Mouse (Mus musculus) G1E (cell line): Measurements from ENCODE around the gene Wdr24. TPM values are rescaled to one million over a fixed set of nuclear protein-coding genes. Genes with fewer than 3 reads are reported as not detected.

Source experiments
- ATAC-seq: 2 replicates; pipeline ENCODE4 v1.8.0; 2016; ENCODE audit warnings: mild to moderate bottlenecking; ENCODE audit not compliant: insufficient number of reproducible peaks, poor library complexity, low FRiP score, severe bottlenecking; ENCODE audit errors: extremely low read depth
- DNase-seq: peaks from one replicate; pipeline ENCODE4 v3.0.0; 2012; ENCODE audit warnings: low spot score
- H3K27me3 ChIP-seq: 2 replicates; pipeline ENCODE4 v1.6.1; 2012; ENCODE audit warnings: mild to moderate bottlenecking, low read length, inconsistent platforms; ENCODE audit not compliant: insufficient read depth
- H3K36me3 ChIP-seq: replicated peaks from 2 replicates; pipeline ENCODE3; 2012; ENCODE audit warnings: mild to moderate bottlenecking, inconsistent platforms
- H3K4me1 ChIP-seq: 2 replicates; pipeline ENCODE4 v1.6.1; 2012; ENCODE audit warnings: low read depth, low read length, inconsistent platforms, mixed read lengths; ENCODE audit not compliant: insufficient read depth
- H3K4me3 ChIP-seq: 2 replicates; pipeline ENCODE4 v1.5.1; 2012; ENCODE audit warnings: low read depth, mild to moderate bottlenecking, inconsistent platforms, low read length, moderate library complexity, mixed read lengths
- H3K9me3 ChIP-seq: replicated peaks from 2 replicates; pipeline ENCODE4 v1.6.1; 2012; ENCODE audit warnings: inconsistent platforms
- CTCF ChIP-seq: IDR thresholded peaks from 2 replicates; pipeline ENCODE4 v1.5.1; 2012; ENCODE audit warnings: low read depth, low read length, inconsistent platforms, mixed read lengths
- GATA1 ChIP-seq: IDR thresholded peaks from 2 replicates; pipeline ENCODE4 v1.6.1; 2012; ENCODE audit warnings: borderline replicate concordance, low read length, inconsistent platforms, mixed read lengths
- GATA2 ChIP-seq: IDR thresholded peaks from 2 replicates; pipeline ENCODE4 v1.6.1; 2012; ENCODE audit warnings: low read depth, low read length, inconsistent platforms, borderline replicate concordance
- POLR2AphosphoS5 ChIP-seq: IDR thresholded peaks from 2 replicates; pipeline ENCODE4 v1.6.1; 2012; ENCODE audit warnings: low read depth, low read length, inconsistent platforms; ENCODE audit not compliant: insufficient replicate concordance
- TAL1 ChIP-seq: conservative IDR thresholded peaks from 2 replicates; pipeline ENCODE4 v1.6.1; 2012; ENCODE audit warnings: low read depth, low read length, inconsistent platforms, mixed read lengths
- polyA plus RNA-seq: library from polyadenylated mRNA; stranded (reverse); fragments of >175 nt; gene quantifications from 2 replicates; pipeline ENCODE4 v1.2.3, GENCODE M21; 2012
- total RNA-seq, 2 experiments: library from RNA; stranded (forward) in 1 of 2; stranded (reverse) in 1 of 2; fragments of 200-1000 nt in 1 of 2; fragments of >200 nt in 1 of 2; fragmentation: Nextera tagmentation in 1 of 2; gene quantifications; 2 replicates each; pipeline ENCODE4 v1.2.3; 2014 to 2017

Wdr24 gene
- total and polyA plus RNA-seq, 3 experiments: 8.6 to 23.5 (median 13.8) TPM

GRCm38 (mm10) chr17:25875171-25876136 is 52.0 kb downstream of the Wdr24 start:
- Histone ChIP-seq H3K27me3 (no peaks in the 10 kb centered on the region; the same call in 1 of the 2 replicates), H3K4me1 (peaks cover 36% of the 10 kb centered on the region), H3K9me3 (no peaks in the 10 kb centered on the region), H3K4me3 (peak overlapping the region; percentile 93), H3K36me3 (peaks cover 40% of the 10 kb centered on the region)
- DNase-seq: peak; percentile 88
- peak; percentile 51 for ATAC-seq
- TF ChIP-seq GATA2 (no peak), POLR2AphosphoS5 (no peak), CTCF (no peak)

- H3K4me3 ChIP-seq: peak overlapping the region; percentile 93; the same call in 1 of the 2 replicates
- H3K4me1 ChIP-seq: peaks cover 36% of the 10 kb centered on the region
- H3K9me3 ChIP-seq: no peaks in the 10 kb centered on the region
- no peaks in the 10 kb centered on the region; the same call in 1 of the 2 replicates for H3K27me3 ChIP-seq
- H3K36me3 ChIP-seq: peaks cover 50% of the 10 kb centered on the region
- ATAC-seq: no peak
- TF ChIP-seq GATA2: no peak
- TF ChIP-seq TAL1: no peak
- no peak for TF ChIP-seq GATA1
- no peak for TF ChIP-seq CTCF
- no peak for TF ChIP-seq POLR2AphosphoS5
- no peak for DNase-seq
Measured at GRCm38 (mm10) chr17:25876347-25876915, 53.0 kb downstream of the Wdr24 start.

- H3K27me3 ChIP-seq: no peaks in the 10 kb centered on the region; the same call in 1 of the 2 replicates
- no peaks in the 10 kb centered on the region for H3K9me3 ChIP-seq
- no peak overlapping the region for H3K4me3 ChIP-seq
- ATAC-seq (no peak), DNase-seq (no peak)
- TF ChIP-seq CTCF (no peak), GATA2 (no peak), TAL1 (no peak), GATA1 (no peak), POLR2AphosphoS5 (no peak)
- H3K4me1 ChIP-seq: peaks cover 36% of the 10 kb centered on the region
- peaks cover 56% of the 10 kb centered on the region for H3K36me3 ChIP-seq
Measured at GRCm38 (mm10) chr17:25877025-25877424, 53.6 kb downstream of the Wdr24 start.

- Histone ChIP-seq H3K27me3 (no peaks in the 10 kb centered on the region; the same call in 1 of the 2 replicates), H3K4me3 (0 out of 2 replicates have a peak overlapping the region, but pooled peaks have one; percentile 16), H3K36me3 (peaks cover 65% of the 10 kb centered on the region), H3K4me1 (peaks cover 36% of the 10 kb centered on the region), H3K9me3 (no peaks in the 10 kb centered on the region)
- TF ChIP-seq CTCF (no peak; the same call in 1 of the 2 replicates), POLR2AphosphoS5 (no peak)
- no peak for ATAC-seq
- DNase-seq: no peak
Measured at GRCm38 (mm10) chr17:25877741-25878610, 54.5 kb downstream of the Wdr24 start.

Other genes starting within 250 kb of the Wdr24 start
Only the 20 nearest of the 28 such genes appear.
- 7.5 and 7.8 TPM in 2 replicates for gene Rpusd1, start 96.0 kb upstream of the Wdr24 start, total RNA-seq (2014; fragmentation: Nextera tagmentation)
- gene Rpusd1, start 96.0 kb upstream of the Wdr24 start, total RNA-seq (2017): 3.6 and 4.2 TPM in 2 replicates
- 28.2 and 30.1 TPM in 2 replicates for gene Rpusd1, start 96.0 kb upstream of the Wdr24 start, polyA plus RNA-seq
- not detected in 2 replicates for gene Mslnl, start 87.6 kb upstream of the Wdr24 start, total RNA-seq (2014; fragmentation: Nextera tagmentation)
- gene Mslnl, start 87.6 kb upstream of the Wdr24 start, total RNA-seq (2017): not detected in 2 replicates
- gene Mslnl, start 87.6 kb upstream of the Wdr24 start, polyA plus RNA-seq: not detected in 2 replicates
- gene Msln, start 69.2 kb upstream of the Wdr24 start, total RNA-seq (2014; fragmentation: Nextera tagmentation): not detected in 2 replicates
- gene Msln, start 69.2 kb upstream of the Wdr24 start, total RNA-seq (2017): 0.55 TPM in 1 of 2 replicates, not detected in the other
- not detected in 2 replicates for gene Msln, start 69.2 kb upstream of the Wdr24 start, polyA plus RNA-seq
- 11.7 and 22.3 TPM in 2 replicates for gene Narfl, start 49.9 kb upstream of the Wdr24 start, total RNA-seq (2014; fragmentation: Nextera tagmentation)
- 28.4 and 29.2 TPM in 2 replicates for gene Narfl, start 49.9 kb upstream of the Wdr24 start, total RNA-seq (2017)
- 17.6 and 18.8 TPM in 2 replicates for gene Narfl, start 49.9 kb upstream of the Wdr24 start, polyA plus RNA-seq
- 7.0 and 11.7 TPM in 2 replicates for gene Haghl, start 38.0 kb upstream of the Wdr24 start, total RNA-seq (2014; fragmentation: Nextera tagmentation)
- 15.5 and 17.1 TPM in 2 replicates for gene Haghl, start 38.0 kb upstream of the Wdr24 start, total RNA-seq (2017)
- gene Haghl, start 38.0 kb upstream of the Wdr24 start, polyA plus RNA-seq: 15.4 and 17.1 TPM in 2 replicates
- gene Ccdc78, start 37.0 kb upstream of the Wdr24 start, total RNA-seq (2014; fragmentation: Nextera tagmentation): not detected in 2 replicates
- gene Ccdc78, start 37.0 kb upstream of the Wdr24 start, total RNA-seq (2017): 0.06 and 0.22 TPM in 2 replicates
- 0.05 TPM in 1 of 2 replicates, not detected in the other for gene Ccdc78, start 37.0 kb upstream of the Wdr24 start, polyA plus RNA-seq
- 24.1 and 24.8 TPM in 2 replicates for gene Fam173a, start 30.7 kb upstream of the Wdr24 start, total RNA-seq (2014; fragmentation: Nextera tagmentation)
- 45.1 and 50.5 TPM in 2 replicates for gene Fam173a, start 30.7 kb upstream of the Wdr24 start, total RNA-seq (2017)
- gene Fam173a, start 30.7 kb upstream of the Wdr24 start, polyA plus RNA-seq: 16.1 and 20.5 TPM in 2 replicates
- gene AC134908.4, start 28.0 kb upstream of the Wdr24 start, total RNA-seq (2014; fragmentation: Nextera tagmentation): not detected in 2 replicates
- gene AC134908.4, start 28.0 kb upstream of the Wdr24 start, total RNA-seq (2017): not detected in 2 replicates
- not detected in 2 replicates for gene AC134908.4, start 28.0 kb upstream of the Wdr24 start, polyA plus RNA-seq
- 15.3 and 19.7 TPM in 2 replicates for gene Metrn, start 26.5 kb upstream of the Wdr24 start, total RNA-seq (2014; fragmentation: Nextera tagmentation)
- 22.3 and 36.9 TPM in 2 replicates for gene Metrn, start 26.5 kb upstream of the Wdr24 start, total RNA-seq (2017)
- 129 and 172 TPM in 2 replicates for gene Metrn, start 26.5 kb upstream of the Wdr24 start, polyA plus RNA-seq
- gene Fbxl16, start 14.5 kb upstream of the Wdr24 start, total RNA-seq (2014; fragmentation: Nextera tagmentation): not detected in 2 replicates
- 0.05 TPM in 1 of 2 replicates, not detected in the other for gene Fbxl16, start 14.5 kb upstream of the Wdr24 start, total RNA-seq (2017)
- 0.01 and 0.03 TPM in 2 replicates for gene Fbxl16, start 14.5 kb upstream of the Wdr24 start, polyA plus RNA-seq
- gene Jmjd8, start 5.2 kb downstream of the Wdr24 start, total RNA-seq (2014; fragmentation: Nextera tagmentation): 0.90 and 1.9 TPM in 2 replicates
- gene Jmjd8, start 5.2 kb downstream of the Wdr24 start, total RNA-seq (2017): 1.9 and 2.0 TPM in 2 replicates
- gene Jmjd8, start 5.2 kb downstream of the Wdr24 start, polyA plus RNA-seq: 0.08 and 0.11 TPM in 2 replicates
- 29.1 and 30.1 TPM in 2 replicates for gene Stub1, start 9.8 kb downstream of the Wdr24 start, total RNA-seq (2014; fragmentation: Nextera tagmentation)
- gene Stub1, start 9.8 kb downstream of the Wdr24 start, total RNA-seq (2017): 90.8 and 97.3 TPM in 2 replicates
- gene Stub1, start 9.8 kb downstream of the Wdr24 start, polyA plus RNA-seq: 70.9 and 81.7 TPM in 2 replicates
- gene Rhbdl1, start 13.7 kb downstream of the Wdr24 start, total RNA-seq (2014; fragmentation: Nextera tagmentation): 4.8 and 5.5 TPM in 2 replicates
- gene Rhbdl1, start 13.7 kb downstream of the Wdr24 start, total RNA-seq (2017): 0.87 and 1.4 TPM in 2 replicates
- 2.7 and 3.1 TPM in 2 replicates for gene Rhbdl1, start 13.7 kb downstream of the Wdr24 start, polyA plus RNA-seq
- 1.1 and 2.9 TPM in 2 replicates for gene Gm20683, start 18.1 kb downstream of the Wdr24 start, total RNA-seq (2014; fragmentation: Nextera tagmentation)
- 3.0 and 3.1 TPM in 2 replicates for gene Gm20683, start 18.1 kb downstream of the Wdr24 start, total RNA-seq (2017)
- gene Gm20683, start 18.1 kb downstream of the Wdr24 start, polyA plus RNA-seq: 9.7 and 12.4 TPM in 2 replicates
- gene Rhot2, start 21.2 kb downstream of the Wdr24 start, total RNA-seq (2014; fragmentation: Nextera tagmentation): 31.2 and 41.2 TPM in 2 replicates
- gene Rhot2, start 21.2 kb downstream of the Wdr24 start, total RNA-seq (2017): 17.7 and 20.0 TPM in 2 replicates
- 142 and 151 TPM in 2 replicates for gene Rhot2, start 21.2 kb downstream of the Wdr24 start, polyA plus RNA-seq
- gene Wdr90, start 37.9 kb downstream of the Wdr24 start, total RNA-seq (2014; fragmentation: Nextera tagmentation): 14.6 and 42.2 TPM in 2 replicates
- 11.8 and 14.2 TPM in 2 replicates for gene Wdr90, start 37.9 kb downstream of the Wdr24 start, total RNA-seq (2017)
- 9.0 and 17.0 TPM in 2 replicates for gene Wdr90, start 37.9 kb downstream of the Wdr24 start, polyA plus RNA-seq
- 8.2 and 8.7 TPM in 2 replicates for gene Mcrip2, start 45.1 kb downstream of the Wdr24 start, total RNA-seq (2014; fragmentation: Nextera tagmentation)
- 4.4 and 9.4 TPM in 2 replicates for gene Mcrip2, start 45.1 kb downstream of the Wdr24 start, total RNA-seq (2017)
- gene Mcrip2, start 45.1 kb downstream of the Wdr24 start, polyA plus RNA-seq: 77.6 and 103 TPM in 2 replicates
- 13.9 and 19.0 TPM in 2 replicates for gene Mettl26, start 51.4 kb downstream of the Wdr24 start, total RNA-seq (2014; fragmentation: Nextera tagmentation)
- 12.4 and 16.7 TPM in 2 replicates for gene Mettl26, start 51.4 kb downstream of the Wdr24 start, total RNA-seq (2017)
- 30.2 and 34.4 TPM in 2 replicates for gene Mettl26, start 51.4 kb downstream of the Wdr24 start, polyA plus RNA-seq
- gene Wfikkn1, start 57.2 kb downstream of the Wdr24 start, total RNA-seq (2014; fragmentation: Nextera tagmentation): 1.1 and 1.4 TPM in 2 replicates
- gene Wfikkn1, start 57.2 kb downstream of the Wdr24 start, total RNA-seq (2017): 0.55 and 0.58 TPM in 2 replicates
- 0.51 and 0.57 TPM in 2 replicates for gene Wfikkn1, start 57.2 kb downstream of the Wdr24 start, polyA plus RNA-seq
- gene Rab40c, start 96.1 kb downstream of the Wdr24 start, total RNA-seq (2014; fragmentation: Nextera tagmentation): 9.1 and 10.8 TPM in 2 replicates
- 4.2 and 9.3 TPM in 2 replicates for gene Rab40c, start 96.1 kb downstream of the Wdr24 start, total RNA-seq (2017)
- 12.4 and 13.5 TPM in 2 replicates for gene Rab40c, start 96.1 kb downstream of the Wdr24 start, polyA plus RNA-seq